Mouse (Mus musculus): ENCODE results near the gene Zbtb39. TPM values are rescaled to one million over a fixed set of nuclear protein-coding genes. Genes with fewer than 3 reads are reported as not detected.
A peak's percentile ranks its signal among the peaks of the same experiment; 100 is the strongest.
"Not testable (repeated sequence)": the region's sequence is repeated elsewhere in the genome, so short reads cannot be mapped to it uniquely, and the experiment has no call there.

Gene Zbtb39
- polyA plus RNA-seq, 3 experiments from 2014 or later = 0.31 to 0.95 (median 0.64) TPM

GRCm38 (mm10) chr10:127737552-127737951 is 1.8 kb upstream of the Zbtb39 start:
- ATAC-seq = no peak

GRCm38 (mm10) chr10:127738151-127738882 is 1.0 kb upstream of the Zbtb39 start:
- ATAC-seq = no peak

GRCm38 (mm10) chr10:127739661-127740161 is 373 bp downstream of the Zbtb39 start:
- ATAC-seq = peak; percentile 54

GRCm38 (mm10) chr10:127744661-127745060 is 5.3 kb downstream of the Zbtb39 start:
- peak; percentile 44 for ATAC-seq

GRCm38 (mm10) chr10:127745886-127746285 is 6.5 kb downstream of the Zbtb39 start:
- no peak for ATAC-seq

GRCm38 (mm10) chr10:127747254-127747653 is 7.9 kb downstream of the Zbtb39 start:
- ATAC-seq = no peak

GRCm38 (mm10) chr10:127748847-127749612 is 9.7 kb downstream of the Zbtb39 start:
- no peak for ATAC-seq

- no peak for ATAC-seq
These were observed 10.9 kb downstream of the Zbtb39 start for GRCm38 (mm10) chr10:127750136-127750777.

- no peak for ATAC-seq
These were observed 12.2 kb downstream of the Zbtb39 start, which contains the start of gene Gpr182 for GRCm38 (mm10) chr10:127751548-127751947. Gene Gpr182, minus strand, starts transcription at chr10:127751732.

- ATAC-seq = no peak
These were observed 15.3 kb downstream of the Zbtb39 start for GRCm38 (mm10) chr10:127754566-127755166.

- ATAC-seq = no peak
These were observed 15.9 kb downstream of the Zbtb39 start for GRCm38 (mm10) chr10:127755246-127755645.

- no peak for ATAC-seq
These were observed 16.6 kb downstream of the Zbtb39 start for GRCm38 (mm10) chr10:127755770-127756468.

- peak; percentile 75 for ATAC-seq
These were observed 20.1 kb downstream of the Zbtb39 start, which contains the start of the genes Rdh1 and Rdh16f1 for GRCm38 (mm10) chr10:127759181-127760110. Gene Rdh1, plus strand, starts transcription at chr10:127759721. Gene Rdh16f1, plus strand, starts transcription at chr10:127759787.

- not testable (repeated sequence) for ATAC-seq
These were observed 23.6 kb downstream of the Zbtb39 start for GRCm38 (mm10) chr10:127762926-127763325.

- no peak for ATAC-seq
These were observed 24.8 kb downstream of the Zbtb39 start for GRCm38 (mm10) chr10:127763914-127764680.

- no peak for ATAC-seq
These were observed 27.2 kb downstream of the Zbtb39 start for GRCm38 (mm10) chr10:127766564-127766963.

- no peak for ATAC-seq
These were observed 36.7 kb downstream of the Zbtb39 start, which contains the start of gene Rdh9 for GRCm38 (mm10) chr10:127776011-127776410. Gene Rdh9, plus strand, starts transcription at chr10:127776386.

- ATAC-seq = not testable (repeated sequence)
These were observed 43.0 kb downstream of the Zbtb39 start for GRCm38 (mm10) chr10:127782321-127782720.

- not testable (repeated sequence) for ATAC-seq
These were observed 46.1 kb downstream of the Zbtb39 start for GRCm38 (mm10) chr10:127785411-127785810.

All from inflammation-experienced regulatory T-cells, adult 6 months (primary cell).